Mouse (Mus musculus) kidney, adult 8-10 months (tissue): ENCODE data around the gene Slc30a2.
"Not testable (repeated sequence)": the region's sequence is repeated elsewhere in the genome, so short reads cannot be mapped to it uniquely, and the experiment has no call there.

ENCODE experiments used
- DNase-seq, 2 experiments: peaks; one replicate each; pipeline ENCODE4 v3.0.0; 2022

Gene Slc30a2

GRCm38 (mm10) chr4:134359649-134360048, 16.7 kb downstream of the Slc30a2 start:
- no peak for DNase-seq

- DNase-seq, result no peak
Measured at GRCm38 (mm10) chr4:134361215-134361614, 18.2 kb downstream of the Slc30a2 start.

- DNase-seq, result no peak
Measured at GRCm38 (mm10) chr4:134362124-134362523, 19.1 kb downstream of the Slc30a2 start.

- DNase-seq, result peak; percentile 56 to 58
Measured at GRCm38 (mm10) chr4:134362586-134362985, 19.6 kb downstream of the Slc30a2 start.

DNA sequence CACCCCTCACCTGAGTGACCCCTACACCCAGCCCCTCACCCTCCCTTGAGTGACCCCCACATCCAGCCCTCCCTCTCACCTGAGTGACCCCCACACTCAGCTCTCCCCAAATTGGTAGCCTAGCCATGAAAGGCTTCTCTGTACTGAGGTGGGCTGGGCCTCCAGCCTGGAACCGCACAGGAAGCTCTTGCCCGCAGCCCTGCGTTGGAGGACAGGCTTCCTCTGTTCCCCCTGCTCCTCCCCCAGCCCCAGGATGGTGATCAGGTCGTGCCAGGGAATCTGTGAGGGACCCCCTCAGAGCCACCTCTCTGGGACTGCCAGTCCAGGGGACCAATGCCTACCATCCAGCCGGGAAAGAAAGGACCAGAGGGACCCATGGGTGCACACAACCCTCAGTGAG, 22.3 kb downstream of the Slc30a2 start:
- DNase-seq, result no peak

GRCm38 (mm10) chr4:134370649-134371221, 27.8 kb downstream of the Slc30a2 start:
- DNase-seq, result no peak

GRCm38 (mm10) chr4:134371316-134371855, 28.4 kb downstream of the Slc30a2 start:
- DNase-seq, result no peak

DNA sequence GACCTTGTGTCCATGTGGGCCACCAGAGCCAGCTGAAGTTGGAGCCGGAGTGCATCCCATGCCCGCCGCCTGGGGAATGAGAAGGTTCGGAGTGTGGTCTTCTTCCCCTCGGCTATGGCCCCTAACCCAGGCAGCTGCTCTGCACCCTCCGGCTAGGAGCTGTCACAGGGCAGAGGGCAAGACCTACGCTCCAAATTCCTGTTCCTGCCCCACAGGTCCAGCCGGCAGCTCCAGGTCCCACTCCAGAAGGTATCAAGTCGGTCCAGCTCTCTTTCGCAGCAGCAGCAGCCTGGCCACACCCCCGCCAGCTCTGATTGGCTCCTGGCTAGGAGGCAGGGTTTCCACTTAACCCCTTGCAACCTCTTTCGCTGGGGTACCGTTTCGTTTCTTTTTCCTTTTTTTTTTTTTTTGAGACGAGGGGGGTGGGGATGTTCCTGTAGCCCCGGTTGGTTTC, 29.3 kb downstream of the Slc30a2 start:
- DNase-seq, result peak; percentile 77 to 84

DNA sequence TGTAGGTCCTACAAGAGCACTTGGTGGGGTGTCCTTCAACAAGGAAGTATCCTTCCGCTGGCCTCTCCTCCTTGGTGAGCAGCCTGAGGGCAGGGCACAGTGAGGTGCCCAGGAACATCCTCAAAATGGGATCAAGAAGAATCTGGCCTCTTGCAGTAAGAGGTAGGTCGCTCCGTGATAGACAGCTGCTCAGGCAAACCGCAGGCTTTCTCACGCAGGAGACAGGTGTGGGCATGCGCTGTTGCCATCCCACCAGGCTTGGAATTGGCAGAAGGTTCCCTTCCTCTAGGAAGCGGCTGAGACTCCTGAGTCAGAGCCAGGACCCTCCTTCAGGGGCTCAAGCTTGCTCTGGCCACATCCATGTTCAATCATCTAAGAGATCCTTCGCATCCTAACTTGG, 30.3 kb downstream of the Slc30a2 start:
- no peak for DNase-seq

DNA sequence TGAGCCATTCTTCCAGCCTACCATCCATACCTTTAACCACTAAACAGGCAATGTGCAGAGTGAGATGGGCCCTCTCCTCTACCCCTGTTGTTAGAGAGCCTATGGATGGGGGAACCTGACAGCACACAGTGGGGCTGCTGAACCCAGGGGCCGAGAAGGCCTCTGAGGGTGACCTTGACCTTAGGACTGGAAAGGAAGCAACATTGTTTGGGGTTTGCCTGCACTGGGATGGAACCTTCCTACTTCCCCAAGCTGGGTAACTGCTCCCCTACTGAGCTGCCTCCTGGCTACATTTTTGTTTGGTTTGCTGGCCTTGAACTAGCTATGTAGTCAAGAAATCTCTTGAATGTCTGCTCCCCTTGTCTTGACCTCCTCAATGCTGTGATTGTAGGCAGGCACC, 31.3 kb downstream of the Slc30a2 start:
- DNase-seq, result no peak

DNA sequence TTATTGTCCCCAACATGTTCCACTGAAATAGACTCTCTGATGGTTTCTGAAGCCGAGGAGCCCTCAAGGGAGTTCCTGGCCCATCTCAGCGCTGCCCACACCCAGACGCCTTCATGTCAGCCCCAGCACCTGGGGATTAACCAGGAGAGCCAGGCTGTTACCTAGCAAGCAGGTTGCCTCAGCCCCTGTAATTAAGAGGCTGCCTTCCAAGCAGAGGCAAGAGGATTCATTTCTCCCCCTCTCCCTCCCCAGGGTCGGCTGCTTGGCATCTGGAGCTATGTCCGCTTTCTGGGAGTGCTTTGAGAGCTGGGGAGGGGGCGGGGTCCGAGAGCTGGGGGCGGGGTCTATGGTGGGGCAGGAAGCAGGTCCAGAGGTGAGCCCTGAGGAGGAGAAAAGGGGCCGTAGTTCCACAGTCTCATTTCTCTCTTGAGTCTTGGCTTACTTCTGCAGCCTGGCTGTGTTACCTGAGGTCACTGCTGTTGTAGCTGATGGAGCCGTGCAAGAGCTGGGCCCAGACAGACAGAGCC, 35.2 kb downstream of the Slc30a2 start:
- no peak for DNase-seq

- no peak for DNase-seq
Measured at GRCm38 (mm10) chr4:134379510-134379909, 36.5 kb downstream of the Slc30a2 start.

- DNase-seq, result not testable (repeated sequence)
Measured at GRCm38 (mm10) chr4:134383750-134384149, 40.8 kb downstream of the Slc30a2 start, which contains the start of gene Extl1. Extl1 (minus strand) TSS chr4:134383850.

DNA sequence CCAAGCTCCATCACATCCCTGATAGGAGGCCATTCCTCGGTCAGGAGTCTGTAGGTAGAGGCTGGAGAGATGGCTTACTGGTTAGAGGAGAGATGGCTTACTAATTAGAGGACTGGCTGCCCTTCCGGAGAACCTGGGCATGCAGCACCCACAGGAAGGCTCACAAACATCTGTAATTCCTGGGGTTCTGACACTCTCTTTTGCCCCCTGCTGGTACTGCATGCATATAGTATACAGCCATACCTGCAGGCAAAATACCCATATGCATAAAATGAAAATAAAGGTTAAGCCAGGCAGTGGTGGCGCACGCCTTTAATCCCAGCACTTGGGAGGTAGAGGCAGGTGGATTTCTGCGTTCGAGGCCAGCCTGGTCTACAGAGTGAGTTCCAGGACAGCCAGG, 44.3 kb downstream of the Slc30a2 start:
- peak in 1 of 2 experiments; percentile 48 for DNase-seq

- DNase-seq, result peak; percentile 60 to 83
Measured at GRCm38 (mm10) chr4:134388397-134388796, 45.4 kb downstream of the Slc30a2 start.

- DNase-seq, result no peak
Measured at GRCm38 (mm10) chr4:134391636-134392035, 48.7 kb downstream of the Slc30a2 start.

- DNase-seq, result no peak
Measured at GRCm38 (mm10) chr4:134392595-134392994, 49.6 kb downstream of the Slc30a2 start.

DNA sequence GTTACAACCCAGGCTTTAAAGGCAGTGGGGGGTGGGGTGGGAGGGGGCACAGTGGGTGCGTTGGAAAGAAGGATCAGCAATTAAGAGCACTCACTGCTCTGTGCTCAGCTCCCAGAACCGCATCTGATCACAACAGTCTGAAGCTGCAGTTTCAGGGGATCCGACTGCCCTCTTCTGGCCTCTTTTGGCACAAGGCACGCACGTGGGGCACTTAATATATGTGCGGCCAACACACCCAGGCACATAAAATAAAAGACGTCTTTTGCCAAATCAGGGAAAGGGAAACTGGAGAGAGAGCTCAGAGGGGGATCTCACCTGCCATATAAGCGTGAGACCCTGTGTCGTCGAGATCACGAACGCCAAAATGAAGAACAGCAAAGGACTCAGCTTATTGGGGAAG, 50.0 kb downstream of the Slc30a2 start:
- DNase-seq, result no peak

GRCm38 (mm10) chr4:134395142-134395541, 52.2 kb downstream of the Slc30a2 start:
- no peak for DNase-seq

- peak; percentile 95 to 98 for DNase-seq
Measured at GRCm38 (mm10) chr4:134395977-134396825, 53.2 kb downstream of the Slc30a2 start, which contains the start of gene Pafah2. Pafah2 (plus strand) TSS chr4:134396320.

DNA sequence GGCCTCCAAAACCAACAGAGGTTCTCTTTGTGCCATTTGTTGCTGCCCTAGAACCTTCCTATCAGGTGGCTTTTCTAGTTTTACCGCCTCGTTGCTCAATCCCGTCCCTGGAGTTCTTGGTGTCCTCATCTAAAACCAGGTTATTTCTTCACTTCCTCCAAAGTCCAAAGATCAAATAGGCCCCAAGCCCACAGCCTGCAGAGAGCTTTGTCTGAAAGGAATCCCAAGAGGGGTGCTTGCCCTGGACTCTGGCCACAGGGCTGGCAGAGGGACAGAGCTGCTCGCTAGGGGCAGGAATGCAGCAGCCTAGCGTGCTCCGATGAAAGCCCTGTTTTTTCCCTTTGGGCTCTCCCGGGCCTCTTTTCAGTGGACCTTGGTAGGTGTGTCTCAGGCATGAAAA, 54.1 kb downstream of the Slc30a2 start:
- peak; percentile 91 to 94 for DNase-seq

GRCm38 (mm10) chr4:134397732-134398131, 54.8 kb downstream of the Slc30a2 start:
- DNase-seq, result no peak

- no peak for DNase-seq
Measured at GRCm38 (mm10) chr4:134400206-134400605, 57.2 kb downstream of the Slc30a2 start.
